Mouse (Mus musculus) stomach, embryonic 15.5 days (tissue): ENCODE results near the gene Ubfd1. TPM values are rescaled to one million over a fixed set of nuclear protein-coding genes. Genes with fewer than 3 reads are reported as not detected.
A peak's percentile ranks its signal among the peaks of the same experiment; 100 is the strongest.

Experiments
- ATAC-seq: fragments of 200-750 bp; cut with Nextera tagmentation; 2 replicates; pipeline ENCODE4 v1.8.0; 2017; ENCODE audit warnings: low read depth, moderate number of reproducible peaks, moderate TSS enrichment; ENCODE audit not compliant: insufficient read depth, low FRiP score
- H3K27ac ChIP-seq: fragments of 300-500 bp; sonication (generic); 2 replicates; pipeline ENCODE4 v1.5.1; 2015; ENCODE audit warnings: mild to moderate bottlenecking, inconsistent platforms
- H3K27me3 ChIP-seq: fragments of 300-500 bp; sonication (generic); replicated peaks from 2 replicates; pipeline ENCODE4 v1.6.1; 2015; ENCODE audit warnings: inconsistent platforms
- H3K36me3 ChIP-seq: fragments of 300-500 bp; sonication (generic); 2 replicates; pipeline ENCODE4 v1.6.1; 2015; ENCODE audit warnings: inconsistent platforms
- H3K4me1 ChIP-seq: fragments of 300-500 bp; sonication (generic); 2 replicates; pipeline ENCODE4 v1.6.1; 2015; ENCODE audit warnings: inconsistent platforms
- H3K4me2 ChIP-seq: fragments of 300-500 bp; sonication (generic); 2 replicates; pipeline ENCODE4 v1.6.1; 2015; ENCODE audit warnings: mild to moderate bottlenecking, inconsistent platforms
- H3K4me3 ChIP-seq: fragments of 300-500 bp; sonication (generic); replicated peaks from 2 replicates; pipeline ENCODE4 v1.5.1; 2015; ENCODE audit warnings: inconsistent platforms
- H3K9ac ChIP-seq: fragments of 300-500 bp; sonication (generic); 2 replicates; pipeline ENCODE4 v1.6.1; 2015; ENCODE audit warnings: inconsistent platforms
- H3K9me3 ChIP-seq: fragments of 300-500 bp; sonication (generic); 2 replicates; pipeline ENCODE4 v1.6.1; 2016; ENCODE audit warnings: inconsistent platforms
- WGBS: fragments of 180-500 bp; shearing (Covaris S2); methylation state at CpG from one replicate; pipeline ENCODE4 v1.1.7; 2015; 5-methylcytosine and 5-hydroxymethylcytosine counted together
- polyA plus RNA-seq: library from polyadenylated mRNA; unstranded; fragments of >200 nt; fragmentation: Nextera tagmentation; extraction: Ambion mirVana; gene quantifications from 2 replicates; pipeline ENCODE4 v1.2.1, GENCODE M21; 2015

Gene Ubfd1
- polyA plus RNA-seq, 1 experiment from 2014 or later, result 60.2 TPM

GRCm38 (mm10) chr7:122048191-122048590 lies 18.8 kb upstream of the Ubfd1 start:
- Histone ChIP-seq H3K9me3 (no peaks in the 10 kb centered on the region), H3K4me3 (no peak overlapping the region), H3K9ac (no peak overlapping the region), H3K4me2 (no peak overlapping the region), H3K27me3 (no peaks in the 10 kb centered on the region), H3K4me1 (no peaks in the 10 kb centered on the region), H3K36me3 (peaks cover 8% of the 10 kb centered on the region), H3K27ac (no peak overlapping the region)
- ATAC-seq, result no peak
- WGBS, result 92% methylated on average over 9 of the region's 9 CpGs

DNA sequence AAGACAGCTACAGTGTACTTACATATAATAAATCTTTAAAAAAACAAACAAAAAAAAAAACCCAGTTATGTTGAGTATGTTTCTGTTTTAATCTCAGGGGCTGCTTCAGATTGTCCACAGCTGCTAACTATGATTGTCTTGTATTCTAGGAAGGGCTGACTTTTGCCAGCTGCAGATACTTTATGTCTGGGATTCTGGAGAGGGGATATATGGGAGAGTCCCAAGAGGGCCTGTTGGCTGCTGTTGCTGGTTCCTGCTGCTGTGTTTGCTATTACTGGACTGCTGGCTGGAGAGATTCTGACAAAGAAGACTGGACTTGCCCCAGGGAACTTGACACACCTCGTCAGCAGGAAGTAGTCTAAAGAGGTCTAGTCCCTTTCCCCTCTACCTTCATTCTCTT lies 16.1 kb upstream of the Ubfd1 start:
- ATAC-seq, result no peak
- Histone ChIP-seq H3K4me3 (no peak overlapping the region), H3K27me3 (no peaks in the 10 kb centered on the region), H3K36me3 (peaks cover 11% of the 10 kb centered on the region), H3K4me2 (no peak overlapping the region), H3K27ac (peak overlapping the region; percentile 31; the same call in 1 of the 2 replicates), H3K9me3 (no peaks in the 10 kb centered on the region), H3K4me1 (no peaks in the 10 kb centered on the region), H3K9ac (no peak overlapping the region)
- WGBS, result 80% methylated on average over 1 of the region's 1 CpGs

- no peak overlapping the region for H3K4me2 ChIP-seq
- 86% methylated on average over 5 of the region's 5 CpGs for WGBS
- H3K27ac ChIP-seq, result no peak overlapping the region
- no peaks in the 10 kb centered on the region for H3K4me1 ChIP-seq
- H3K36me3 ChIP-seq, result peaks cover 18% of the 10 kb centered on the region; the same call in 1 of the 2 replicates
- no peak overlapping the region for H3K4me3 ChIP-seq
- no peak overlapping the region for H3K9ac ChIP-seq
- ATAC-seq, result no peak
- H3K9me3 ChIP-seq, result no peaks in the 10 kb centered on the region
- H3K27me3 ChIP-seq, result no peaks in the 10 kb centered on the region
Observed at GRCm38 (mm10) chr7:122056633-122057032, 10.3 kb upstream of the Ubfd1 start.

GRCm38 (mm10) chr7:122065656-122066055 lies 1.3 kb upstream of the Ubfd1 start:
- 51% methylated on average over 1 of the region's 1 CpGs for WGBS
- Histone ChIP-seq H3K27ac (peak overlapping the region; percentile 6; the same call in 1 of the 2 replicates), H3K4me2 (peak overlapping the region; percentile 61), H3K36me3 (peaks cover 9% of the 10 kb centered on the region; the same call in 1 of the 2 replicates), H3K27me3 (no peaks in the 10 kb centered on the region), H3K4me3 (peak overlapping the region; percentile 72), H3K4me1 (peaks cover 16% of the 10 kb centered on the region), H3K9me3 (no peaks in the 10 kb centered on the region), H3K9ac (no peak overlapping the region)
- ATAC-seq, result no peak

DNA sequence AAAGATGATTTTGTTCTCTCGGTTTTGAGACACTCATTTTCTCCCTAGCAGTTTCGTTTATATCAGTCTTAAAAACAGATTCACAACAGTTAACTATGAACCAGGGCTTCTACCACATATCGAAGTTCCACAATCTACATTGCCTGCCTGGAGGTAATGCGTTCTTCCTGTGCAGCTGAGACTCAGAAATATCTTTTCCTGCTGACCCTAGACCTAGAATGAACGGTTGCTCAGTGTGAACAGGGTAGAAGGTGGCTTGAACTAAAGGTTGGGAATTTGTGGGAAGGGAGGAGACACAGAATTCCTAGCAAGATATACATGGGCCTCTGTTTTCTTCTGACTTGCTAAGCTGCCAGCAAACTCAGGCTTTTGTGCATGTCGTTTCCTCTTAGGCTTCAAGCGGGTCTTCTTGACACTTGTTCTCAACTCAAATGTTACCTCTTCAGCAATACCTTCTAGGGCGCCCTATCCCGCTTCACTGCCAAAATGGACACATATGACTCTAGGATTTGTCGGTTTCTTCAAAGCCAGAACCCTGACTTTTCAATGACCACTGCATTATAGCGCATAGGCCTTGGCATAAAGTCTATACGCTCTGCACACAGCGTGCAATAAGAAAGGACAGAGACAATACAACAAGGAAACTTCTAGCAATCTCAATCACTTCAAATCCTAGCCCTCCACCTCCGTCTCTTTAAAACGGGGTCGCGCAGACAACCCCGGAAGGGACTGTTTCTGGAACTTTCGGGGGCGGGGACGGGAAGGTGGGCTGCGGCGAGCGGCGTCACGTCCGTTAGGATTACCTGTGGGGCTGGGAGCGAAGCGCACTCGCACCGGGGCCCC lies 652 bp upstream of the Ubfd1 start:
- no peak; the same call in 1 of the 2 replicates for ATAC-seq
- Histone ChIP-seq H3K9ac (peak overlapping the region; percentile 74; the same call in 1 of the 2 replicates), H3K4me1 (peaks cover 16% of the 10 kb centered on the region), H3K9me3 (no peaks in the 10 kb centered on the region), H3K4me2 (peak overlapping the region; percentile 61), H3K36me3 (peaks cover 9% of the 10 kb centered on the region; the same call in 1 of the 2 replicates), H3K4me3 (peak overlapping the region; percentile 72), H3K27ac (peak overlapping the region; percentile 97), H3K27me3 (no peaks in the 10 kb centered on the region)
- WGBS, result 12% methylated on average over 31 of the region's 31 CpGs

- WGBS, result under 1% methylated on average over 53 of the region's 58 CpGs
- Histone ChIP-seq H3K27ac (peak overlapping the region; percentile 97), H3K4me1 (peaks cover 16% of the 10 kb centered on the region), H3K9ac (peak overlapping the region; percentile 74), H3K27me3 (no peaks in the 10 kb centered on the region), H3K4me2 (peak overlapping the region; percentile 61), H3K4me3 (peak overlapping the region; percentile 72), H3K9me3 (no peaks in the 10 kb centered on the region), H3K36me3 (peaks cover 20% of the 10 kb centered on the region)
- peak; percentile 0; the same call in 1 of the 2 replicates for ATAC-seq
Observed at GRCm38 (mm10) chr7:122067517-122068381, 774 bp downstream of the Ubfd1 start.

DNA sequence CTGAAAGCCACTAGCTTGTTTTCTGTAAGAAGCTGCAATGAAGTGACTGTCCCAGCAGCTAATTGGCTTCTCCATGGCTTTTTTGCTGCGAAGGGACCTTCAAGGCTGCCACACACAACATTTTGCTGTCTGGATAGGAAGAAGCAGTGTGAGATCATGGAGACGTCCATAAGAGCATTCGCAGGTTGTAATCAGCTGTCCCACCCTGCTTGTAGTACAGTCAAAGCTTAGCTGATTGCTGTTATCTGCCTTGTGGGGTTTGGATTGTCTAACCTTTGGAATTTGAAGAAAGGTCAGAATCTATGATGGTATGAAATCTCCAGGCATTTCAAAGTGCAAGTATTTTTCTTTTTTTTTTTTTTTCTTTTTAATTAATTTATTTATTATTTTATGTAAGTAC lies 7.4 kb downstream of the Ubfd1 start:
- H3K9ac ChIP-seq, result no peak overlapping the region
- H3K4me1 ChIP-seq, result 0 out of 2 replicates have a peak, but pooled peaks cover 4% of the 10 kb centered on the region
- no peak overlapping the region for H3K4me2 ChIP-seq
- 80% methylated on average over 3 of the region's 3 CpGs for WGBS
- H3K36me3 ChIP-seq, result peaks cover 65% of the 10 kb centered on the region
- no peak overlapping the region for H3K4me3 ChIP-seq
- no peaks in the 10 kb centered on the region for H3K9me3 ChIP-seq
- H3K27me3 ChIP-seq, result no peaks in the 10 kb centered on the region
- H3K27ac ChIP-seq, result no peak overlapping the region
- no peak for ATAC-seq

- WGBS, result 86% methylated on average over 8 of the region's 8 CpGs
- Histone ChIP-seq H3K4me3 (no peak overlapping the region), H3K9ac (no peak overlapping the region), H3K27me3 (no peaks in the 10 kb centered on the region), H3K27ac (no peak overlapping the region), H3K4me1 (no peaks in the 10 kb centered on the region), H3K9me3 (no peaks in the 10 kb centered on the region), H3K4me2 (no peak overlapping the region), H3K36me3 (peaks cover 56% of the 10 kb centered on the region)
- no peak for ATAC-seq
Observed at GRCm38 (mm10) chr7:122079798-122080554, 13.0 kb downstream of the Ubfd1 start.

GRCm38 (mm10) chr7:122081071-122081470 lies 14.1 kb downstream of the Ubfd1 start:
- no peak overlapping the region for H3K4me2 ChIP-seq
- H3K9me3 ChIP-seq, result no peaks in the 10 kb centered on the region
- WGBS, result 84% methylated on average over 1 of the region's 1 CpGs
- no peak overlapping the region for H3K27ac ChIP-seq
- H3K9ac ChIP-seq, result no peak overlapping the region
- no peak overlapping the region for H3K4me3 ChIP-seq
- ATAC-seq, result no peak
- H3K36me3 ChIP-seq, result peaks cover 45% of the 10 kb centered on the region
- H3K27me3 ChIP-seq, result no peaks in the 10 kb centered on the region
- H3K4me1 ChIP-seq, result no peaks in the 10 kb centered on the region

DNA sequence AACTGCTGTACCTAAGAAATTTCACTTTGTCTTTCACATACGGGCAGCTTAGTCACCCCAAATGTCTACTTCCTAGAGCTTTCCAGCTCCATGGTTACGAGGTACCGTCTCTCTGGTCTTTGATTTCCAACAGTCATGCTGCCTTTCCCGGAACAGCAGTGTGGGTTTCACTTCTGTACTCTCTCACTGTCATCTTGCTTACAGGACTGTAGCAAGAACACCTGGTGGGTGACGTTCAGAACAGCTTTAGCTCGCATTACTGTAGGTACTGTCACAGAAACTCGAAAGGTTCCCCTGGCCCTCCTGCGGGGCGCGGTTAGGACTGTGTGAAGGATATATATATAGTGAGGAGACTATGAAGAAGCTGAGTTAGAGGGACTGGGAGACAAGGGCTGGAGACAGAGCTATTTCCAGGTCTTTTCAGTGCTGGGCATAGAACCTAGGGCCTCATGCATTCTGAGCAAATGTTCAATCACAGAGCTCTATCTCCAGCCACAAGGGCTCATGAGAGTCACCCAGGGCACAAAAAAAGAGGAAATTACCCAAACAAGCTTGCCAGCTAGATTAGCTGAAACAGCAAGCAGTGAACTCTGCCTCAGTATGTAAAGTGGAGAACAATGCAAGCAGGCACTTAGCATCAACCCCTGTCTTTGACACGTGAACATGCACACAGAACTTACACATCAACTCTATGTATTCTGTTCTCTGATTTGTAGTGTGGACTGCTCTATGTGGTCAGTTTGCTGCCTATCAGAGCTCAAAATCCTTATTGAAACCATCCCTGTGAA lies 20.4 kb downstream of the Ubfd1 start:
- WGBS, result 86% methylated on average over 11 of the region's 11 CpGs
- ATAC-seq, result no peak
- H3K27ac ChIP-seq, result no peak overlapping the region
- peaks cover 39% of the 10 kb centered on the region for H3K36me3 ChIP-seq
- H3K9ac ChIP-seq, result no peak overlapping the region
- no peak overlapping the region for H3K4me3 ChIP-seq
- H3K27me3 ChIP-seq, result no peaks in the 10 kb centered on the region
- no peaks in the 10 kb centered on the region for H3K4me1 ChIP-seq
- H3K4me2 ChIP-seq, result no peak overlapping the region
- no peaks in the 10 kb centered on the region for H3K9me3 ChIP-seq
